Mouse (Mus musculus) ES-E14 (cell line): ENCODE data around the gene Arl8a.

Experiments used
- CHD2 ChIP-seq: IDR thresholded peaks from 2 replicates; pipeline ENCODE4 v1.6.1; 2014; ENCODE audit warnings: mild to moderate bottlenecking, low read depth, low read length, inconsistent platforms
- HCFC1 ChIP-seq: IDR thresholded peaks from 2 replicates; pipeline ENCODE4 v1.6.1; 2012; ENCODE audit warnings: low read length, inconsistent platforms, borderline replicate concordance; ENCODE audit not compliant: insufficient read depth
- MAFK ChIP-seq: IDR thresholded peaks from 2 replicates; pipeline ENCODE4 v1.6.1; 2014; ENCODE audit warnings: mild to moderate bottlenecking, low read depth, low read length, inconsistent platforms; ENCODE audit not compliant: insufficient read depth
- ZC3H11A ChIP-seq: IDR thresholded peaks from 2 replicates; pipeline ENCODE4 v1.6.1; 2012; ENCODE audit warnings: low read depth, mild to moderate bottlenecking, inconsistent platforms, low read length, borderline replicate concordance
- ZNF384 ChIP-seq: IDR thresholded peaks from 2 replicates; pipeline ENCODE4 v1.6.1; 2012; ENCODE audit warnings: low read depth, low read length, inconsistent platforms

- no peak for TF ChIP-seq CHD2
- no peak for TF ChIP-seq HCFC1
- no peak for TF ChIP-seq ZC3H11A
- TF ChIP-seq ZNF384: no peak
- TF ChIP-seq MAFK: no peak
These were observed at the start of gene Arl8a for GRCm38 (mm10) chr1:135146077-135146945.
